Mouse (Mus musculus) 416B (cell line): ENCODE results near the gene Fam199x.

Source experiments
- DNase-seq: peaks from one replicate; pipeline ENCODE4 v3.0.0; 2011; ENCODE audit warnings: low read depth

The Fam199x gene

DNA sequence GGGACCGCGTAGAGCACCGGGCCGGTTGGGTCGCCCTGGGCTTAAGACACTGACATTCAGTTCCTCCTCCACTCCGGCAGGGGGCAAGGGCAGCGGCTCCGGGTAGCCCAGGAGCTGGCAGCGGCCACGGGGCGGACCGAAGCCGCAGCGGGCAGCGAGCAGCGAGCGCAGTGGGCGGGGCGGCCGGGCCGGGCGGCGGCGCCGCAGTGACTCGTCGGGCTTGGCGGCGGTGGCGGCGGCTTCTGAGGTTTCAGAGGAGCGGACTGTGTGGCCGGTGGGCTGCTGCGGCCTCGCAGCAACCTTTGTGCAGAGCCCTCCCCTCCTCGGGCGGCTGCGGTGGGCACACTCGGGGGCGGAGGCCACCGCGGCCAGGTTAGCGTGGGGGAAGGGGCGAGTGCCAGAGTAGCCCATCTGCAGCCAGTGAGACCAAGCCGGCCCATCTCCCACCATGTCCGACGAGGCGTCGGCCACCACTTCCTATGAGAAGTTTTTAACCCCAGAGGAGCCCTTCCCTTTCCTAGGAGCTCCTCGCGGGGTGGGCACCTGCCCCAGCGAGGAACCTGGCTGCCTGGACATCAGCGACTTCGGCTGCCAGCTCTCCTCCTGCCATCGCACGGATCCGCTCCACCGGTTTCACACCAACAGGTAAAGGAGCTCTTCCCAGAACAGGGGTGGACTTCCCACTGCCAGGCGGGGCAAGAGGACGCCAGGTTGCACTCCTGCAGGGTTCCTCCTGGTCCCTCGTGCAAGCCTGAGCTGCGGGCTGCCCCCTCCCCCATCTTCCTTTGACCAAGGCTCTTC is at the start of gene Fam199x:
Fam199x (plus strand) TSS at position 170 of the 801 bp plus-strand sequence.
- peak; percentile 78 for DNase-seq

GRCm38 (mm10) chrX:137015099-137015709 is 34.2 kb upstream of the Fam199x start:
- peak; percentile 79 for DNase-seq

DNA sequence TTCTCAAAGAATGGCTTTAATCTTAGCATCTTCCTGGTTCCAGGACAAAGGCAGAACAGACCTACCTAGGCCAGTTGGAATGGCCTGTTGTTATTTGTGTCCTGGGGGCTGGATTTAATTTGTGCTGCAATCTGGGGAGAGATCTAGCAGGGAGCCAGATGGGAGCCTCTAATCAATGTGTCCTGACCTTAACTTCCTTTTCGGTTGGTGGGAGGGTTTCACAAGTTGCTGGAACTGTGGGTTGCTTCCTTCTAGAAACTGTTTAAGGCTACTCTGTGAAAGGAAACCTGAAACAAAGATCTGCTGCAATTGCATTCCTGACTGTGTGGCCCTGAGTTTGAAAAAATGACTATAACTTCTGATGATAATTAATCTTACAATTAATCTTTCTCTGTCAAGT is 31.7 kb upstream of the Fam199x start:
- DNase-seq = peak; percentile 14

GRCm38 (mm10) chrX:137019310-137019709 is 30.1 kb upstream of the Fam199x start:
- peak; percentile 65 for DNase-seq

- no peak for DNase-seq
Observed at GRCm38 (mm10) chrX:137030916-137031315, 18.5 kb upstream of the Fam199x start.

GRCm38 (mm10) chrX:137031726-137032125 is 17.7 kb upstream of the Fam199x start:
- DNase-seq = peak; percentile 6

DNA sequence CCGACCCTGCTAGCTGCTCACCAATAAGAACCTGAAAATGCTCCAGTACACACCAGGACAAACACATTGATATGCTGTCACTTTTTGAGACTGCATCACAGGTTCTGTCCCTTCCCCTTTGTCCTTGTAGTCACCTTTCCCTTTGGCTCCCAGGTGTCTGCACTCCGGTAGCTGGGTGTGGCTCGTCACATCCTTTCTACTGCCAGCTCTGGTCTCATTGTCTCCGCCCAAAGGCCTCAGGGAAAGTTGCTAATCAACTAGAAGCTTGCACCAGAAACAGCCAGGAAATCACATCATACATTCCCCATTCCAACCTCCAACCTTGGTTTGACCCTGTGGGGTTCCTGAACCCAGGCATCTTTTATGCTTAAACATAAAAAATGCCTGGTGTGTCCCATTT is 15.1 kb upstream of the Fam199x start:
- no peak for DNase-seq

- no peak for DNase-seq
Observed at GRCm38 (mm10) chrX:137037470-137037999, 11.9 kb upstream of the Fam199x start.

- peak; percentile 89 for DNase-seq
Observed at GRCm38 (mm10) chrX:137038000-137038483, 11.4 kb upstream of the Fam199x start, which contains the start of gene Slc25a53. Gene Slc25a53 (minus strand): TSS chrX:137038302.

DNA sequence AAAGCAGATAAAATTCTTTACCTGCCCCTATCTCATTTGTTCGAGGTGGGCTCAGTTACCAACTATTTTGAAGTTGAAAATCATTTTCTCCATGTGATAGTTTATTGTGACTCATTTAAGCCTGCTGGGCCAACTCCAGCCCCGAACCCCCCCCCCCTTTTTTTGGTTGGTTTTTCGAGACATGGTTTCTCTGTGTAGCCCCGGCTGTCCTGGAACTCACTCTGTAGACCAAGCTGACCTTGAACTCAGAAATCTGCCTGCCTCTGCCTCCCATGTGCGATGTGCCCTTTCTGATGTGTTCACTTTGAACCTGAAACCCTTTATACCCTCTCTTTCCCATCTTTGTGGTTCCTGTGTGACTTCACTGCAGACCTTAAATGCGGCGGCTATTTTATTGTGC is 10.9 kb upstream of the Fam199x start:
- DNase-seq = no peak

DNA sequence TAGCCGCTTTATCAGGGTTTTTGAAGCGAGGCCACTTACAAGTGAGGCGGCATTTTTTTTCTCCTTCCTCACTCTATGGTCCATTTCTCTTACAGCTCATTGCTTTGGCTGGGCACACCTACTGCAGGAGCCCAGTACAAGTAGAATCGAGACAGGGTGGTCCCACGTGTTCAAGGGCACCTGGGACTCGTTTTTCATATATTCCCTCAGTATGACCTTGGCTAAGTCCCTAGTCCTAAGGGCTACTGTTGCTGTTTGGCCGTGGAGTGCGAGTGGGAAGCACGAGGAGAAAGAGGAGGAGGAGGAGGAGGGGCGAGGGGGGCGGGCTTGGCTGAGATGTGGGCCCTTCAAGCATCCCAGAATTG is 352 bp upstream of the Fam199x start:
- DNase-seq = no peak

DNA sequence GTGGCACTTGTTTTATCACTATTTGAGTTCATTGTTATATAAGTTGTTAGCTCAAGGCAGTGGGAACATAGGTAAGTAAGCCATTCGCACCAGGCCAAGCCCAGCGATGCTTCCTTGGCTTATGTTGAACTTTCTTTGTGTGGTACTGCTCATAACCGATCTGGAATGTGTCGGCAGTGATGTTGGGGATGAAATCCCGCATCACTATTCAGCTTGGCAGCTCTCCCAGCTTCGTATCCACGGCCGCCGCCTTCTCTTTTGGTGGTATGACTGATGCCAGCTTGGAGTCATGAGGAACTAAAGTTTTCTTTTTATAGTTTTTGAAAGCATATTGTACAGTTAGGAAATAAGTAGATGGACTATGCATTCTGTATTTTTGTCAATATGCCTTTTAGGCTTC is 13.8 kb downstream of the Fam199x start:
- DNase-seq = no peak

DNA sequence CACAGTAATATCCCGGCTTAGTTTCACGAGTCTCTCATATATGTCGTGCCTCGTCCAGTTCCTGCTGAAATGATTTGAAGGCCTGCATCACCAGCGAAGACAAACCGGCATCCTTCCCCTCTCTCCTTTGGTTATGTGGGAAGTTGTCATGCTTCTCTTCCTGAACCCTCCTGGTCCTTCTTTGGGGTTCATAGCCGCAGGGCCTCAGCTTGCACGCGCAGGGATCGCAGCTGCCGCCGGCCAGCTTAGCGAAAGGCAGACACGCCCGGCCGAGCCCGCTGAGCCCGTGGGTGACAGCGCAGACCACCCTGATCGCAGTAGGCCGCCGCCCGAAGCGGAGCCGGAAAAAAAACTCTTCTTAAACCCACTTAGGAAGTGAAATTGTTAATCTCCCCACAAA is 55.1 kb downstream of the Fam199x start:
- no peak for DNase-seq

GRCm38 (mm10) chrX:137106498-137106897 is 57.1 kb downstream of the Fam199x start:
- DNase-seq = no peak

DNA sequence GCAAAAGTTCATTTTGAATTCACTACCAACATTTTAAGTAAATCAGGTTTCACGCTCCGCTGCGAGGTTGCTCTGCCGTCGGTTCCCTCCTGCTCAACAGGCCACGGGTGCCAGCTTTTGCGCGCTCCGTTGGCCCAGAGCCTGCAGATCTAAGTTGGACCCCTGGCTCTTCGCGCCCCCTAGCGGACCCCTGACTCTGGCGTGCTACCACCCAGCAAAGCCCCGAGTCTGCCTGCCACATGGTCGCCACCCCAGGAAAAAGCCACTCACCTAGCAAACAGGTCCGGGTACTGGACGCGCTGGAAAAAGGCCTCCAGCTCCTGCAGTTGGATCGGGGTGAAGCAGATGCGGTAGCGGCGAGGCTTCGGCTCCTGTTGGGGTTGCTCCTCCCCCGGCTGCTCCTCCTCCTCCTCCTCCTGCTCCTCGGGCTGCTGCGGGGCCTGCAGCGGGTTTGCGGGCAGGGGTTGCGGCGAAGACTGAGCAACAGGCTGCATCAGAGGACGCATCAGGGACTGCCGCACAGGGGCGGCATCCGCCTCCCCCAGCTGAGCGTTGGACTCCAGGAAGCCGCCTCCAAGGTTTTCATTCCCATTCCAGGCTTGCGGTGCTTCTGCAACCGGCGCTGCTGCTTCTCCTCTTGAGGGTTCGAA is 68.8 kb downstream of the Fam199x start:
- DNase-seq = peak; percentile 50

GRCm38 (mm10) chrX:137119675-137120423 is 70.5 kb downstream of the Fam199x start:
- no peak for DNase-seq

GRCm38 (mm10) chrX:137121718-137122117 is 72.3 kb downstream of the Fam199x start, which contains the start of gene Esx1:
Gene Esx1 (minus strand): TSS chrX:137122083.
- DNase-seq = no peak

- DNase-seq = no peak
Observed at GRCm38 (mm10) chrX:137127542-137127941, 78.1 kb downstream of the Fam199x start.
